Mouse (Mus musculus) cerebellum, adult 11 months (tissue): Measurements from ENCODE around the gene Pitpnm2.
"Not testable (repeated sequence)": the region's sequence is repeated elsewhere in the genome, so short reads cannot be mapped to it uniquely, and the experiment has no call there.

Experiments
- DNase-seq: peaks from one replicate; pipeline ENCODE4 v3.0.0; 2022

Gene Pitpnm2

DNA sequence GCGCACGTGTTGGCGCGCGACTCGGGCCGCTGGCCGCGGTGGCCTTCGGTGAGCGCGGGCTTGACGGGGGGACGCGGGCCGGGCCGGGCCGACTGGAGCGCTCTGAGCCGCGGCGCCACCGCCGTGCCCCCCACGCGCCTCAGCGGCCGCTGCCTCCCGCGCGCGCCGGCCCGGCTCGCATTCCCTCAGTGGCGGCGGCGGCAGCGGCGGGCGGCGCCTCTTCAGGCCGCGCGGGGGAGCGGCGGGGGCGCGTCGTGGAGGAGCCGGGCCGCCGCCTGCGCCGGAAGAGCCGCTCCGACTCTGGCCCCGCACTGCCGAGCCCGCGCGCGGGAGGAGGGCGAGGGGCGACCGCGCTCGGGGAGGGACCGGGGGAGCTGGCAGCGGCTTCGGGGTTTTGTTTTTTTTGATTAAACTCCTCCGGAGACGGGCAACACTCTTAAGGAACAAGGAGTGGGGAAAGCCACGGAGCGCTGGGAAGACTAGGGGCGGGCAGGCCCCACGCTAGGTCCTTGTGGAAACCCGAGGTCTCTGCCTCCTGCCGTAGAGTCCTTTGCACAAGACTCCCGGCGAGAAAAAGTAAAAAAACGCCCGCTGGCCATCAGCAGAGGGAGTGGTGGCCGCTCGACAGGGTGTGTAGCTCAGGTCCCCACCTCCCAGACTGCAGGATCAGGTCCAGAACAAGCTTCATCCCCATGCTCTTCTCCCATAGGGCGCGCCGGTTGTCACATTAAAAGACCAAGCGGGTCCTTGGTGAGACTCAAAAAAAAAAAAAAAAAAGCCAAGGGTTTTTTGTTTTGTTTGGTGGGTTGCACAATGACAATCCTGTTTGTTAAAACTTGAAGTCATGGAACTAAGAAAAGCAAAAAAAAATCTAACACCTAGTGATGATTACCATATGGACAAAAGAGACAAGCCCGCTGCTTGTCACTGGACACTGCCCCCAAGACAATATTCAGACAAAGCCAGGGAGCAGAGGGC lies at the start of gene Pitpnm2:
Pitpnm2 (minus strand) TSS at position 147 of the 978 bp plus-strand sequence.
- peak; percentile 47 for DNase-seq

DNA sequence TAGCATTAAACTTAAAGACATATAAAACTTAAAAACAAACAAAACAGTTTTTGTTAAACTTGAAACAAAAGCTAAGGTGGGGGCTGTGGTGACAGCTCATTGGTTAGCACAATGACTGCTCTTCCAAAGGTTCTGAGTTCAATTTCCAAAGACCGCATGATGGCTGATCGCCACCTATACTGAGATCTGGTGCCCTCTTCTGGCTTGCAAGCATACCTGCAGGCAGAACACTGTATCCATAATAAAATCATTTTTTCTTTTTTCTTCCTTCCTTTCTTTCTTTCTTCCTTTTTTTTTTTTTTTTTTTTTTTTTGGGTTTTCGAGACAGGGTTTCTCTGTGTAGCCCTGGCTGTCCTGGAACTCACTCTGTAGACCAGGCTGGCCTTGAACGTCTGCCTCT lies 49.7 kb upstream of the Pitpnm2 start:
- not testable (repeated sequence) for DNase-seq

- DNase-seq, result no peak
Observed at GRCm38 (mm10) chr5:124296475-124296874, 46.9 kb upstream of the Pitpnm2 start.

- no peak for DNase-seq
Observed at GRCm38 (mm10) chr5:124293967-124294366, 44.4 kb upstream of the Pitpnm2 start.

DNA sequence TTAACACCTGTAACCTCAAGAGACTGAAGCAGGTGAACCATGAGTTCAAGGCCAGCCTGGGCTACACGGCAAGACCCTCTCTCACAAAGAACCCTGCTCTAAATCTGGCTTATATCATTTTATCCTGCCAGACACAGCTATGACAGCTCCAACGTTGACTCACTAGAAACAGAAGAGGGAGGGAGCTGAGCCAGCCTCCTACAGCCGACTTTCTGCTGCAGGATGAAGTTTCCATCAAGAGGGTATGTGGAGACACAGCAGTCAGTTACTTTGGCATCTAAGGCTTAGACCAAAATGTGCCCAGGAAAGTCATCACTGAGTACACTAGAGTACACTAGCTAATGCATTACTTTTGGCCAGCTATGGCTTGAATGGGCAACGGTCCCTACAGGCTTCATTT lies 40.7 kb upstream of the Pitpnm2 start:
- no peak for DNase-seq

- DNase-seq, result no peak
Observed at GRCm38 (mm10) chr5:124287616-124288247, 38.2 kb upstream of the Pitpnm2 start.

DNA sequence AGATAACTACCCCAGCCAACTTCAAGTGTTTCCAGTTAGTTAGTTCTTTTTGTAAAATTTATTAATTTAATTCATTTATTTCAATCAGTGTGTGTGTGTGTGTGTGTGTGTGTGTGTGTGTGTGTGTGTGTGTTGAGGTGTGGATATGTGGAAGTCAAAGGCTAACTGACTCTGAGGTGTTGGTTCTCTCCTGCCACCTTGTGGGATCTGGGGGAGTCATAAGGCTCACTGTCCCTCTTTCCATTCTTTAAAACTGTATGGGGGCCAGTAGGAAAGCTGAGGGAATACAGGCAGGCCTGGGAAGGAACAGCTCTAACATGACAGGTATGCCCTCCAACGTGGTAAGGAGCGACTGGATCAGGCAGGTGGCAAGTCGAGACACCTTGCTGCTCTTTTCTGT lies 34.8 kb upstream of the Pitpnm2 start:
- no peak for DNase-seq

DNA sequence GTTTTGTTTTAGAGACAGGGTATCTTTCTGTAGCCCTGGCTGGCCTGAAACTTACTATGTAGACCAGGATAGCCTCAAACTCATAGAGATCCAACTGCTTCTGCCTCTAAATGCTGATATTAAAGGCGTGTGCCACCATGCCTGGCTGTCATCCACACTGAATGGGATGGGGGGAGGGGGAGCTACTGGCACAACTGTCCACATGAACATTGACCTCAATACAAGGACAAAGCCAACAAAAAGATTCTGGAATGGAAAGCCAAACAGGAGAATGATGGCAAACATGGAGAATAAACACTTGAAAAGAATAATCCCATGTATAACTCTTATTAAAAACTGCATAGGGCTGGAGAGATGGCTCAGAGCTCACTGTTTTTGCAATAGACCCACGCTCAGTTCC lies 33.3 kb upstream of the Pitpnm2 start:
- DNase-seq, result no peak

DNA sequence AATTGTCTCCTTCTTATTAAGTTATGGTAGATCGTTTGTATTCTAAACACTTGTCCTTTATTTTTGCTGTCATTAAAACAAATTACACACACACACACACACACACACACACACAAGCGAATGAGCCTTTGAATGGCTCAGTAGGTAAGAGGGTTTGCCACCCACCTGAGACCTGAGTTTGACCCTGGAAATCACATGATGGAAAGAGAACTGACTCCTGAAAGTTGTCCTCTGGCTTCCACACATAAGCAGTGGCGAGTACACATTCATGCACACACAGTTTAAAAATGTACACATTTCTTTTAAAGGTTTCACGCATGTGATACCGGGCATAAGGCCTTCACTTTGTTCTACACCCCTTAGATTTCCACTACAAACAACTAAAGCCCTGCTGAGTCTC lies 20.7 kb upstream of the Pitpnm2 start:
- no peak for DNase-seq

GRCm38 (mm10) chr5:124269661-124270060 lies 20.1 kb upstream of the Pitpnm2 start:
- DNase-seq, result no peak

DNA sequence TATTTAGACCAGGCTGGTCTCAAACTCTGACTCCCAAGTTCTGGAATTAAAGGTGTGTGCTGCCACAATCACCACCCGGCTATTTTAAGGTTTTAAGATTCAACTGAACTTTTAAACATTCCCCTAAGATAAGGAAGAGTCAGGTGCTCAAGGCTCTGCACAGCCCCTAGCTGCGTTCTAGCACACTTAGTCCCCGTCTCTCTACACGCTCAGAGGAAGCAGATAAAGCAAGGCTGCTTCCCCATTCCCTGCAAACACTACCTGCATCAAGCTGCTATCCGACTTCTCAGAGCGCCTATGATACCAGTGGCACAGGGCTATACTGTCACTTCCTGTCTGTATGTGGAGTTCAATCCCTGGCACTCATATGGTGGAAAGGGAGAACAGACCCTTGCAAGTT lies 18.1 kb upstream of the Pitpnm2 start:
- no peak for DNase-seq

- no peak for DNase-seq
Observed at GRCm38 (mm10) chr5:124266821-124267220, 17.3 kb upstream of the Pitpnm2 start.

DNA sequence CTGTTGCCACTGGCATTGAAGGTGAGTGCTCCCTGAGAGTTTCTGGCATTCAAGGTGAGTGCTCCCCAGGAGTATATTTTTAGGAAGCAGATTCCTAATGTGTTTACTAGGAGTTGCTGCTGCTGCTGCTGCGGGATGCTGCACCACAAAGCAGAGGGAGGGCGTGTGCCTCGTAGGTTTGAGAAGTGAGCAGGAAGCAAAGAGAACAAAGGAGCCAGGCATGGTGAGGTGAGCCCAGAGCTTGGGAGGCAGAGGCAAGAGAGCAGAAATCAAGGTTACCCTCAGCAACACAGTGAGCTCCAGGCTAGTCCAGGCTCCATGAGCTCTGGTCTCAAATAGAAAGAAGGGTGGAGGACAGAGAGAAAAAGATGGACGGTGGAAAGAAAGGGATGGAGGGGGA lies 13.7 kb upstream of the Pitpnm2 start:
- no peak for DNase-seq

GRCm38 (mm10) chr5:124262090-124262489 lies 12.5 kb upstream of the Pitpnm2 start:
- DNase-seq, result no peak

DNA sequence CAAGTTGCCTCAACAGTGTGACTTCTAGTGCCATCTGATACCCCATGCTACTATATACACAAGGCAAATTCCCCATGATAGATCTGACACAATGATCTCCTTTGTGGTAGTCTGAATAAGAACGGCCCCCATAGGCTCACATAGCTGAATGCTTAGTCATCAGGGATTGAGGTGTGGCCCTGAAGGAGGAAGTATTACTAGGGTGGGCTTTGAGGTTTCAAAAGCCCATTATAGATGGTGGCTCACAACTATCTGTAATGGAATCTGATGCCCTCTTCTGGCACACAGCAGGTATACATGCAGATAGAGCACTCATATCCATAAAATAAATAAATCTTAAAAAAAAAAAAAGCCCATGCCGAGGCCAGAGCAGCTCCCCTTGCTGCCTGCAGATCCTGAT lies 9.6 kb upstream of the Pitpnm2 start:
- no peak for DNase-seq

- DNase-seq, result no peak
Observed at GRCm38 (mm10) chr5:124258026-124258425, 8.5 kb upstream of the Pitpnm2 start.

DNA sequence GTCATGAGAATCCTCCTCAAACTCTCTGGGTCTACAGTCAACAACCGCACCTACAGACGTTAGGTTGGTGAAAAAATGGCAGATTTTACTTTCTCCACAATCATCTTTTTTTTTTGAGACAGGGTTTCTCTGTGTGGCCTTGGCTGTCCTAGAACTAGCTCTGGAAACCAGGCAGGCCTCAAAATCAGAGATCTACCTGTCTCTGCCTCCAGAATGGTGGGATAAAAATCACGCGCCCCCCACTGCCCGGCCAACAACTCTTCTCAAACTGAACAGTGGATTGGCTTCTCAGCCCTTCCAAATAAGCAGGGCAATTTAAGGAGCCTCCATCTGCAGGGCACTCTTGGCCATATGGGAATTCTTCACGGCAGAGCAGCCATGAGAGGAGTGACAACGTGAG lies 5.6 kb upstream of the Pitpnm2 start:
- no peak for DNase-seq

DNA sequence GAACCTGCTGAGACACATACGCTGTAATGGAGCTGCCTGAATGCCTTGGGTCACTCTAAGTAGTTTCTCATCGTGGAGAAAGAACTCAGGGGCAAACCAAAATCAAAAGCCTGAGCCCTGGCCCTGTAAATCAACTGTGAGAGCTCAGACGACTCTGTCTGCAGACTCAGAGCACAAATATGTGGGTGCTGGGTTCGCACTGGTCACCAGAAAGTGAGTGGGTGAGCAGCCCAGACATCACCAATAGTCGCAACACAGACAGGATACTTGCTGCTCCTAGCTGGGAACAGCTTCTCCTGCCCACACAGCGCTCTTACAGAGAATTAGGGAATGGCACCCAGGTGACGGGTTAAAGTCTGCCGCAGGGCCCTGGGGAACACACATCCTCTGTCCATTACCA lies 4.0 kb upstream of the Pitpnm2 start:
- DNase-seq, result no peak

DNA sequence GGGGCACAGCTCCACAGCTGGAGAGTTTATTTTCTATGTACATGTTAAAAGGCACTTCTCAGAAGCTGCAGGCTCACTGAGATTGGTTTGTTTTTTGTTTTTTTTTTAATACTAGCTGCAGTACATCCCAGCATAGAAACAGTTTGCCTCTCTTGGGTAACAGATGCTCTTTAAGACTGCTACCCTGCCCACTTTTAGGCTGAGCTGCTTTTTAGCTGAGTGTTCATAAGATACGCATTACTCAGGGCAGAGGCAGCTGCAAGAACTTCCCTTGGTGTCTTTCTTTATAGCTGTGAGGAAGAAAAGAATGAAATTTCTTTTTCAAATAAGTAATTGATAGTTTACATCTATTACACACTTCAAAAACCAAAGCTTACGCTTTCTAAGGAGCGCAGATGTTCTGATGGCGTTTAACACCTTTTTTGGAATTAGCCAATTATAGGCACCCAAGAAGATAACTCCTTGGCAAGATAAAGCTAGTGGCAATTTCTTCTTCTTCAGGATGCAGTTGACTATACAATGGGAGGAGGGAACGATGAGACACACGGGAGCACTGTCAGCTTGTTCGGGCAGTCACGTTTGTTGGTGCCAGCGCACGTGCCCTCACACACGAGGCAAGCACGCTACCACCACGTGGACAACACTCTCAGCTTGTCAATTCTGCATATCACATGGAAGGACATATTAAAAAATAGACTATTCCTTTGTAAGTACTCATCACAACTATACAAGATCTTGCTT lies 3.2 kb upstream of the Pitpnm2 start:
- no peak for DNase-seq

DNA sequence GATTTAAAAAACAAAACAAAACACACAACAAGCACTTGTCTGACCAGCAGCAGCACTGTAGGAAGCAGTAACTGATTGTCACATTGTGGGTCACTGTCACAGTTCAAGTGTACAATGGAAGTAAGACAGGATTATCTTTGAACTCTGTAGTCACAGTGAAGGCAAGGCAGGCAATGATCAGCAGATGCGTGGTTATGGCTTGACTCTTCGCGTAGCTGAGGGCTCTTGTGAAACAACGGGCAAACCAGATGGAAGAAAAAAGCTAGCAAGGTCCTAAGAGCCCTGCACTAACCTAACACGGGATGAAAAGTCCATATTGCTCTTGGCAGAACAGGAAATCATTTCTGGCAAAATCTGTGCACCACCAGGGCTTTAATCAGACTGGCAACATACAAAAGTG lies 1.5 kb upstream of the Pitpnm2 start:
- no peak for DNase-seq

- DNase-seq, result peak; percentile 53
Observed at GRCm38 (mm10) chr5:124248845-124249613, 531 bp downstream of the Pitpnm2 start.

- no peak for DNase-seq
Observed at GRCm38 (mm10) chr5:124247986-124248626, 1.5 kb downstream of the Pitpnm2 start.
